Mouse (Mus musculus) cerebellum, adult 2 months (tissue): ENCODE data around the gene Mbd5.

Experiments
- CTCF ChIP-seq: fragments of 200-500 bp; IDR thresholded peaks from 2 replicates; pipeline ENCODE4 v1.5.1; 2011; ENCODE audit warnings: low read depth, mild to moderate bottlenecking, control low read depth, low read length, moderate library complexity, borderline replicate concordance; ENCODE audit not compliant: insufficient read depth
- POLR2A ChIP-seq: fragments of 200-500 bp; IDR thresholded peaks from 2 replicates; pipeline ENCODE4 v1.6.1; 2011; ENCODE audit warnings: low read length, control low read depth, borderline replicate concordance; ENCODE audit not compliant: insufficient read depth

DNA sequence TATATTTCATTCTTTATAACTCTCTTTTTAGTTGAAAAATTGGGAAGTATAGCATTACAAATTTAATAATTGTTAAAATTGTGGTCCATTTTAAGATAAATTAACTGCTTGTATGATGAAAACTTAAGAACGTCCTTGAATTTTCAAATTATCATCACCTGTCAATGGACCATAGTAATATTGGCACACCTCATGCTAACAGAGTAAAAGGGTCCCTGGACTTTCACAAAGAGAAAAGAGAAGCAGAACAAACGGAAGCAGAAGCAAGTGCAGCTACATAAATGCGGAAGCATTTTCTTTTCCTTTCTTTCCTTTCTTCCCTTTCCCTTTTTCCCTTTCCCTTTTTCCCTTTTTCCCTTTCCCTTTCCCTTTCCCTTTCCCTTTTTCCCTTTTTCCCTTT, 41.0 kb downstream of the Mbd5 start:
- TF ChIP-seq CTCF = no peak
- TF ChIP-seq POLR2A = no peak
